Mouse (Mus musculus): ENCODE measurements around the gene Usp22. TPM values are rescaled to one million over a fixed set of nuclear protein-coding genes. Genes with fewer than 3 reads are reported as not detected.
A peak's percentile ranks its signal among the peaks of the same experiment; 100 is the strongest.
"Not testable (repeated sequence)": the region's sequence is repeated elsewhere in the genome, so short reads cannot be mapped to it uniquely, and the experiment has no call there.

The Usp22 gene
- polyA plus RNA-seq, 1 experiment from 2014 or later: 51.3 TPM

- peak; percentile 58 for DNase-seq (ENCODE audit: low spot score)
Observed at GRCm38 (mm10) chr11:61143564-61144469, 31.0 kb downstream of the Usp22 start.

DNA sequence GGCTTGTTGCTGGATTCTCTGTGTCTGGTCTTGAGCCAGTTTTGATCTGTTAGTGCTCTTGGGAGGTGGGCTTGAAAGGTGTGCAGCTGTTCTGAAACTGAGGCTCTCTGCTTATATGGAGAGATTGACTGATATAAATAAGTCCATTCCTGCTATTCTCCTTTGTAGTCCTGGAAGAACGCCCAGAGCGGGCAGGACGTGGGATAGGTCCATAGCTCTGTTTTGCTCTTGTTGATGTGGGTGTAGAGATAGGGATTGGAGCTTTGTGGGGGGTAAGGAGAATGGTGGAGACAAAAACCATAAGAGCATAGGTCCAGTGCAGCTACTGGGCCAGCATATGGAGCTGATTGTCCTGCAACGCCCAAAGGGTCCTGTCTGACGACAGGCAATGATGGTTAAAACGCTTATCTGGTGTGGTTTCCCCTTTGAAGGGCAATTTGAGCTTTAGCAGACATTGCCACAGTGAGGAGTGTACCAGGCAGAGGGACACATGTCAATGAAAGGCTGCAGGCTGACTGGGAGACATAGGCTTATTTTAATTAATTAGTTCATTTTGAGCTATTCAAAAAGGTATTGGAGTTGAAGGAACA is 31.8 kb downstream of the Usp22 start:
- no peak for DNase-seq (ENCODE audit: low spot score)

DNA sequence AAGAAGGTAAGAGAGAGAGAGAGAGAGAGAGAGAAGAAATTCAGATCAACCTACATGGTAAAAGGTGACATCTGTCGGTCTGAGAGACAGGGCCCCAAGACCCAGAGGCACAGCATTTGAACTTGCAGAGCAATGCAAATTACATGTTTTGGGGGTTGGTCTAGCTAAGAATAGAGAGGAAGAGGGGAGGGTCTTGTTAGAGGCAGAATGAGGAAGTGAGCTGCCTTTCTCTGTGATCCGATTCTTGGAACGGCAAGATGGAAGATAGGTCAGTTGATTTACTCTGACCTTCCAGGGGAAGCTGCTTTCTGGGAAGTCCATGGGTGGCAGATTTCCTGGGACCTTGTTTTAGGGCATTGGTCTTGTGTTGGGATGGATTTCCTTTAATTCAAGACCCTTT is 32.6 kb downstream of the Usp22 start:
- DNase-seq (ENCODE audit: low spot score): peak; percentile 83

GRCm38 (mm10) chr11:61141693-61142092 is 33.2 kb downstream of the Usp22 start:
- DNase-seq (ENCODE audit: low spot score): no peak

DNA sequence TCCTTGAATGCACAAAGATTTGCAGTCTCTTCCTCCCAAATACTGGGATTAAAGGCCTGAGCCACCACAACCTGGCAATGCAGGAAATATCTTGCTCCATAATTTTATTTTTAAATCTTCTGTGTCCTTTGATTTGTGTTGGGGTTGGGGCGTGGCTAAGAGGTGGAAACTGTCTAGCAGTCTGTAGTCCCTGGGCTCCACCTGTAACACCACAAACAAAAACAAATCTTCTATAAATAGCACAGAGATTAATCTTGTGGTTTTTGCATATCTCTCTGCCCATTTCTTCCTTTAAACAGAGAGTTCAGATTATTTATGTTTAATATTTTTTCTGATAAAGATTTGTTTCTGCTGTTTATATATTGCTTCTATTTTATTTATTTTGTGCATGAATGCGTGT is 41.9 kb downstream of the Usp22 start:
- no peak for DNase-seq (ENCODE audit: low spot score)

DNA sequence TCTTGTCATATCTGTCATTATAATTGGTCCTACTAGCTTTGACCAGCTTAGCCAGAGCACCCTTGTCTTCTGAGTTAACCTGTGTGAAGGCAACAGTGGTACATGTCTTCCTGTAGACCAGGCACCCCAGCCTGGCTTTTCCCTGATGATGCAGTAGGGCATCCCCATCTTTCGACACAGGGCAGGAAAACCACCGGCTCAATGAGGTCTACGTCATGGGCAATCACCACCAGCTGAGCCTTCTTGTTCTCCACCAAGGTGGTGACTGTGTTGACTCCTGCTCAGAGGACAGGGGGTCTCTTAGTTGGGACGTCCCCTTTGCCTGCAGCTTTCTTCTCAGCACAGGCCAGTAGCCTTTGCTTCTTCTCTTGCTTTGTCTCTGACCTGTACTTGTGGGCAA is 44.2 kb downstream of the Usp22 start:
- DNase-seq (ENCODE audit: low spot score): not testable (repeated sequence)

DNA sequence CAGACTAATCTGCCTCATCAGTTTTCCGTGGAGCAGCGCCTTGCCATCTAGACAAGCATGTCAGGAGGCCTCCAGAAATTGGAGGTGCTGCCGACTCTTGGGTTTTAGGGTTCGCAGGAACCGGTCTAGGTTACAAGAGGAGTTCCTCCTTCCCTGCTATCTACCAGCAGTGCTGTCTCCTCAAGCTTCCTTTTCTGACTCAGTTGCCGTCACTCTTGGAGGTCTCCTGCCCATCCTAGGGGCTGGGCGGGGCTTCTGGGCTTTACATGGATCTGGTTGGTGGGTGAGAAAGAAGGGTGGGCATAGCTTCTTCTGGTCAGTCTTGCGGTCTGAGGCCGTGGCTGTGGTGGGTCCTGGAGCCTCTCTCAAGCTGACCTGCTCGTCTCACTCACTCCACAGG is 45.5 kb downstream of the Usp22 start:
- DNase-seq (ENCODE audit: low spot score): no peak

DNA sequence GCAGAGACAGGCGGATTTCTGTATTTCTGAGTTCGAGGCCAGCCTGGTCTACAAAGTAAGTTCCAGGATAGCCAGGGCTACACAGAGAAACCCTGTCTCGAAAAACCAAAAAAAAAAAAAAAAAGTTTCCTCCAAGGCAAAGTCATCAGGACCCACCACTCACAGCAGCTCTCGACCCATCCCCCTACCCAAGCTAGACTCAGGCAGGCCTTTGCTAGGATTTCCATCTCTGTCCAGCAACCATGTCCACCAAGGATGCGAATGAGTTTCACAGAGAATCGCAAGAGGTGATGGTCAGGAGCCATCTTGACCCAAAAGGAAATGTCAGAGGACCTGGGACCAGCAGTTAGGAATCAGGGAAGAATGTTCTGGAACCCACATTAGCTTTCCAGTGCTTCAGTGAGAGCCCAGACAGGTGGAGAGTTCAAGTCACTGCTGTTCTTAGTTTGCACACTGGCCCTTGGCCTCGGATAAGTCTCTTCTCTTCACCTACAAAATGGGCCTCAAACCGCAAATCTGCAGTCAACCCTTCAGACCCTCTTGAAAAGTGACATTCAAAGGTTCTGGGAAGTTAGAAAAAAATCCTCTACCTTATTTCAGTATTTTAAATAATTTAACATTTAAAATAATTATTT is 47.3 kb downstream of the Usp22 start:
- no peak for DNase-seq (ENCODE audit: low spot score)

DNA sequence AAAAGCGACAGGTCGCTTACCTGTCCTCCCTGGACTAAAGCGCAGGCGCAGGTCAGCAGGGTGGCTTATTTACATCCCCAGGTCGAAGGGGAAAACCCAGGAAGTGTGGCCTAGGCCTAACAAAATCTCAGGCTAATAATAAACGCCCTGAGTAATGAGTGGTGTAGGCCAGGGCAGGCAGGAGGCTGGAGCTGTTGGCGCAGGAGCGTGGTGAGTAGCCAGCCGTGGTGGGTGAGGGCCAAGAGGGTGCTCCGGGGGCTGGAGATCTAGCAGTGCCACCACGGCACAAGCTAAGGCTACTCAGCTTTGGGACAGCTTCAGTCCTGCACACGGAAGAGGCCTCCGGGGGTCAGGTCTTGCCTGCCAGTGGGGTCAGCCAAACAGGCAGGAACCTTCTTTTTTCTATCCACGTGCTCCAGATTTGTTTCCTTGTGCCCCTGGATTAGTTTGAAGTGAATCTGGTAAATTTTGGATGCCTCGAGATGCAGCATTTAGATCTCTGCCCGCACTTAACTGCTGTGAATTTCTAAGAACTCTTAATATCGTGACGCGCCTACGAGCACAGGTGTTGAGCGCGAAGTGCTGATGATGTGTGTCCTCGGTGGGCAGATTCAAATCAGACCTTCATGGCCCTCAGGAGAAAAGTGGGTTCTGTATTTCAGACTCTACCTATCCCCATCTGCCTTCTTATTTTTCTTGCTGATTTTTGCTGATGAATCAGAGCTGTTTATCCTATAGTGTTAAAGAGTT is 48.1 kb downstream of the Usp22 start, which contains the start of gene Tnfrsf13b:
Gene Tnfrsf13b, plus strand, starts transcription at position 150 of the 750 bp plus-strand sequence.
- no peak for DNase-seq (ENCODE audit: low spot score)

GRCm38 (mm10) chr11:61125970-61126369 is 48.9 kb downstream of the Usp22 start:
- DNase-seq (ENCODE audit: low spot score): no peak

GRCm38 (mm10) chr11:61123886-61124285 is 51.0 kb downstream of the Usp22 start:
- DNase-seq (ENCODE audit: low spot score): no peak

GRCm38 (mm10) chr11:61122769-61123288 is 52.0 kb downstream of the Usp22 start:
- no peak for DNase-seq (ENCODE audit: low spot score)

- DNase-seq (ENCODE audit: low spot score): no peak
Observed at GRCm38 (mm10) chr11:61122283-61122768, 52.5 kb downstream of the Usp22 start.

DNA sequence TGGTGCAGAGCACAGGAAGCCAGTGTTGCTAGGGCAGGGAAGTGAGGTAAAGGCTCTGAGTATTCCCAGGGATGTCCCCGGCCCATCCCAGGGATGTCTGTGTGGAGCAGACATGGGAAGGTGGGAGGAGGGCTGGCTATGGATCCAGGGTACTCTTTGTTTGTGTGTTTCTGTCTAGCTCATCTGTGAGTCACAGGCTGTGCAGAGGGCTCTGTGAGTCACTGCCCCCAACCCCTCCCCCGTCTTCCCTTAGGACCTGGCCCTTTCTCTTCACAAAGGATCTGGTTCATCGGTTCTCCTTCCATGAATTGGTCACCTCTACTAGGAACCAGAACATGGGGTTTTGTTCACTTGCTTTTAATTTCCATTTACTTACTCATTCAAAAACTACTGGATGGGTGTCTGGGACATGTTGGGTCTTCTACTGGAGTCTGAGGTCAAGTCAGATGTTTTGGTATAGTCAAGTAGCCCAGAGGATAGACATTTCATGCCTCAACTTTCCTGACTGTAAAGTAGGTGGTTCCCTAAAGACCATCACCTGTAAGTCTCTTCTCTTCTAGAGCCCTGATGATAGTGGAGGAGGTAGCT is 54.8 kb downstream of the Usp22 start:
- no peak for DNase-seq (ENCODE audit: low spot score)

DNA sequence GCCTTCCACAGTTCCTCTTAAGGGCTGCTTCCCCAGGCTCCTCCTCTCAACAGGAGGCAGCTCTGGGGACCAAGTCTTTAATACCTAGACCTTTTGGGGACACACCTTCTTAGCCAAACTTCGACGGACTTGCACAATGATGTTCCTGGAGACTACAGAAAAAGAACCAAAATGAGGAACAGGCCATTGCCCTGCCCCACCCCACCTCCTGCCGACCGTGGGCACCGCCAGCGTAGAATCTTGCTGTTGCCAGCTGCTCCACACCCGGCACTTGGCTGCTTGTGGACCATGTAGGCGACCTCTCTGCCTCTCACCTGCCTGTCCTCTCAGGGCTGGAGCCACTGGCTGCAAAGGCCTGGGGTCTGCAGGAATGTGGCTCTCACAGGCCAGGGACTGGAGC is 58.6 kb downstream of the Usp22 start:
- no peak for DNase-seq (ENCODE audit: low spot score)

DNA sequence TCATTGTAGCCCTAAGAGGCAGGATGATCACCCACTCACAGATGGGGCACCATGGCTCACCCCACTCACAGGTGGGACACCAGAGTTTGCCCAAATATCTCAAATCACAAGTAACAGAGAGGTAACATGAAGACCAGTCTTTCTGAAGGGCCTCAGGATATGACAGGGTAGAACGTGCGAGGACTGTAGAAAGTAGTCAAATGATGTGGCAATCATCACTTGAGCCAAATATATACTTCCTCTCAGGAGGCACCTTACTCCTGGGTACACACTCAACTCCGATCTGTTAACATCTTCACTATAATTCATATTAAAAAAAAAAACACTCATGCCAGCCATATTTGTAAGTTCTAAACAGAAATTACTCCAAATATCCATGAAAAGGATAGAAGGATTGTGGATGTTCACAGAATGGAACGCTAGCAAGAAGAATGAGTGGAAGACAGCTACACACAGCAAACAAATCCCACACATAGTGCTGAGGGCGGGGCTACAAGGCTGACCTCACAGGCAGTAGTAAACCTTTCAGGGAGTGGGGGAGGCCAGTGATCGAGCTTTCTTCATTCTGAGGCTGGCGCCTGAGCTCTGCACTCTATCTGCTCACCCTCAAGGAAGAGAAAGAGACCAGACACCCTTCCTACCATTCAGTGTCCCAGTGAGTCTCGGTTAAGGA is 62.4 kb downstream of the Usp22 start:
- DNase-seq (ENCODE audit: low spot score): no peak

GRCm38 (mm10) chr11:61111472-61111871 is 63.4 kb downstream of the Usp22 start:
- no peak for DNase-seq (ENCODE audit: low spot score)

DNA sequence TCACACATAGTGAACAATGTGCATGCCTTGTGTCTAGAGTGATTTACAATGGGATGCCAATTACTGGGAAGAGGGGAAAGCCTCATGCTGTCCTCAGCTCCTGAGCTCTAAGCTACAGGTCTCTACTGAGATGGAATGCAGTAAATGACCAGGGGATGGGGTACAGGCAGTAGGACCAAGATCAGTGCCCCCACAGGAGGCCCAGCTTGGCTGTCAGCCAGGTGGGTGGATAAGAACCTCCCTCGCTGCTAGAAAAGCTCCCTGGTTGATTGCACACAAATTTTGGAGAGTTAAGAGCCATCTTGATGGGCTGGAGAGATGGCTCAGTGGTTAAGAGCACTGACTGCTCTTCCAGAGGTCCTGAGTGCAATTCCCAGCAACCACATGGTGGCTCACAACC is 63.9 kb downstream of the Usp22 start:
- no peak for DNase-seq (ENCODE audit: low spot score)

DNA sequence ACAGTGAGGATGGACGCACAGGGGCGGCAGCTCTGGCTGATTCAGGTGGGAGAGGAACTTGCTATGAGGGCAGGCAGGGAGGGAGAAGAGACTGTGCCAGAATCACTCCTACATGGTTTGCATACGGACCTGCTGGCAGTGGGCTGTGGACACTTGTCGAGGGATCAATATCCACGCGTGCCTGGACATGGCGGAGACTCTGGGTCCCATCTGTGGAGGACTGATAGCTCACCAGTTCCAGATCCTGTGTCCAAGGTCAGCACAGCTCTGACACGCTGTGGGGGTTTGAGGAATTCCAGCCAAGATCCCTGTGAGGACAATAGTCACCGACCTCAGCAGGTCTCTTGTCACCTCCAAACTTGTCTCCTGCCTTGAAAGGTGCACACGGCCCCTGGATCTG is 64.7 kb downstream of the Usp22 start:
- DNase-seq (ENCODE audit: low spot score): no peak

DNA sequence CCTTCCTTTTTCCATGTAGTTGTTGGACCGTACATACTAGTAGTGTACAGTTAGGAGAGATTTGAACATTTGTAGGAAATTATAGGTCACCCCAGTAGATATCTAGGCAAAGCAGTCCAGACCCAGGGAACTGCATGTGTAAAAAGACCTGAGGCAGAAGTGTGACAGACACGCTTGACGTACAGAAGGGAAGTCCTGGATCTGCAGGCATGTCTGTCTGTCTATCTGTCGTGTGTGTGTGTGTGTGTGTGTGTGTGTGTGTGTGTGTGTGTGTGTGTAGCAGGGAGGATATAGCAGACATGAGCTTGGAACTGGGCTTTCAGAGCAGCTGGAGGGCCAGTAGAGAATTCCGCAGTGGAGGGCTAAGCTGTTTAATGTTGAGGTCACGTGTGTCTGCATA is 65.1 kb downstream of the Usp22 start:
- no peak for DNase-seq (ENCODE audit: low spot score)
